ENCODE assay signal across 22 mouse cellular contexts in genomic region chr16:13400375-13400774, GRCm38 (mm10).
DNase-seq lines count a peak whose midpoint lies in the region; ATAC-seq and TF ChIP-seq lines count a peak whose summit lies in the region.
"Had no signal": no experiment of that assay in that cellular context is flagged by ENCODE, and none has a peak within 500 bp of the region (broad histone marks: within the 10 kb centered on the region; RNA-seq: fewer than 3 reads in every experiment).

No protein-coding gene starts in this region.

- TF ChIP-seq CTCF in intestine, postnatal 0 days (IDR thresholded peaks at IDR 0.05; ENCODE audit: low read depth), result no peak
- no peak for TF ChIP-seq CTCF in testis, adult 2 months (IDR thresholded peaks at IDR 0.05; ENCODE audit: control insufficient read depth, insufficient read depth, insufficient replicate concordance, low read depth, low read length)

- H3K36me3 ChIP-seq in intestine, postnatal 0 days (ENCODE audit: control insufficient read depth, insufficient read depth), result peaks cover 93% of the 10 kb centered on the region
- peaks cover 43% of the 10 kb centered on the region for H3K36me3 ChIP-seq in intestine, embryonic 15.5 days
- H3K36me3 ChIP-seq in testis, adult 2 months (ENCODE audit: control insufficient read depth, insufficient read depth, low read length), result peaks cover 10% of the 10 kb centered on the region
- H3K36me3 ChIP-seq in stomach, embryonic 16.5 days (ENCODE audit: control insufficient read depth, insufficient read depth, low read length), result peaks cover 14% of the 10 kb centered on the region
- H3K36me3 ChIP-seq in neural tube, embryonic 15.5 days, result peaks cover 77% of the 10 kb centered on the region

- H3K9me3 ChIP-seq in intestine, postnatal 0 days (ENCODE audit: control insufficient read depth), result no peaks in the 10 kb centered on the region
- no peaks in the 10 kb centered on the region for H3K9me3 ChIP-seq in intestine, embryonic 15.5 days
- no peaks in the 10 kb centered on the region for H3K9me3 ChIP-seq in stomach, embryonic 16.5 days (replicated peaks; ENCODE audit: control insufficient read depth, low read length)
- no peaks in the 10 kb centered on the region for H3K9me3 ChIP-seq in neural tube, embryonic 15.5 days (replicated peaks)
- H3K9me3 ChIP-seq: embryonic facial prominence, embryonic 13.5 days; embryonic facial prominence, embryonic 15.5 days; forebrain, embryonic 10.5 days; forebrain, embryonic 12.5 days had no signal

- H3K4me1 ChIP-seq in intestine, postnatal 0 days (replicated peaks; ENCODE audit: control insufficient read depth, insufficient read depth, low read length), result no peaks in the 10 kb centered on the region
- H3K4me1 ChIP-seq in intestine, embryonic 15.5 days (replicated peaks), result no peaks in the 10 kb centered on the region
- H3K4me1 ChIP-seq in testis, adult 2 months (ENCODE audit: control insufficient read depth, insufficient read depth, low read length), result no peaks in the 10 kb centered on the region
- no peaks in the 10 kb centered on the region for H3K4me1 ChIP-seq in stomach, embryonic 16.5 days (ENCODE audit: control insufficient read depth, insufficient read depth, low read length)
- no peaks in the 10 kb centered on the region for H3K4me1 ChIP-seq in neural tube, embryonic 15.5 days
- H3K4me1 ChIP-seq: embryonic facial prominence, embryonic 13.5 days; embryonic facial prominence, embryonic 15.5 days; forebrain, embryonic 10.5 days; forebrain, embryonic 12.5 days had no signal

- WGBS in intestine, postnatal 0 days, result 37% methylated on average over 2 of the region's 2 CpGs
- WGBS in intestine, embryonic 15.5 days, result 41% methylated on average over 2 of the region's 2 CpGs
- 54% methylated on average over 2 of the region's 2 CpGs for WGBS in stomach, embryonic 16.5 days
- WGBS in neural tube, embryonic 15.5 days, result 78% methylated on average over 2 of the region's 2 CpGs

- H3K4me3 ChIP-seq in intestine, postnatal 0 days (ENCODE audit: low read depth, low read length), result no peak overlapping the region
- H3K4me3 ChIP-seq in intestine, embryonic 15.5 days (replicated peaks), result no peak overlapping the region
- peak overlapping the region; percentile 85 for H3K4me3 ChIP-seq in testis, adult 2 months (ENCODE audit: control insufficient read depth, low read depth, low read length)
- no peak overlapping the region for H3K4me3 ChIP-seq in stomach, embryonic 16.5 days (replicated peaks; ENCODE audit: low read length)
- H3K4me3 ChIP-seq in neural tube, embryonic 15.5 days (replicated peaks), result no peak overlapping the region
- H3K4me3 ChIP-seq: embryonic facial prominence, embryonic 13.5 days; embryonic facial prominence, embryonic 15.5 days; erythroblast, embryonic 14.5 days; forebrain, embryonic 10.5 days; forebrain, embryonic 12.5 days had no signal

- 0 out of 2 replicates have a peak, but pooled peaks have one; percentile 19 for ATAC-seq in intestine, postnatal 0 days
- no peak for ATAC-seq in intestine, embryonic 15.5 days
- ATAC-seq in stomach, embryonic 16.5 days (ENCODE audit: insufficient read depth, low FRiP score), result peak; percentile 47; the same call in 1 of the 2 replicates
- no peak for ATAC-seq in neural tube, embryonic 15.5 days (ENCODE audit: low FRiP score)
- ATAC-seq: forebrain, embryonic 14.5 days; forebrain, embryonic 16.5 days had no signal

- no peak overlapping the region for H3K4me2 ChIP-seq in intestine, postnatal 0 days (replicated peaks; ENCODE audit: low read depth)
- no peak overlapping the region for H3K4me2 ChIP-seq in intestine, embryonic 15.5 days (replicated peaks)
- no peak overlapping the region for H3K4me2 ChIP-seq in stomach, embryonic 16.5 days (ENCODE audit: low read depth, low read length)
- H3K4me2 ChIP-seq in neural tube, embryonic 15.5 days, result no peak overlapping the region
- H3K4me2 ChIP-seq: embryonic facial prominence, embryonic 13.5 days; embryonic facial prominence, embryonic 15.5 days; forebrain, embryonic 12.5 days had no signal

- TF ChIP-seq POLR2A in testis, adult 2 months (IDR thresholded peaks at IDR 0.05; ENCODE audit: control insufficient read depth, low read depth, low read length), result no peak

- no peak for DNase-seq in testis, postnatal 14 days (ENCODE audit: low spot score)
- DNase-seq in lung, postnatal 10 days, result no peak
- DNase-seq: adrenal gland, adult 2 months; adrenal gland, postnatal 10 days; adrenal gland, postnatal 25 days; cerebellum, adult 11 months; cerebellum, adult 9-10 months; cerebellum, postnatal 10 days; cerebellum, postnatal 36 days; embryo, embryonic 11 days had no signal

- H3K9ac ChIP-seq in intestine, postnatal 0 days (ENCODE audit: low read depth, low read length), result no peak overlapping the region
- no peak overlapping the region for H3K9ac ChIP-seq in intestine, embryonic 15.5 days
- H3K9ac ChIP-seq in stomach, embryonic 16.5 days (ENCODE audit: low read length), result no peak overlapping the region
- no peak overlapping the region for H3K9ac ChIP-seq in neural tube, embryonic 15.5 days (replicated peaks)
- H3K9ac ChIP-seq: embryonic facial prominence, embryonic 13.5 days; embryonic facial prominence, embryonic 15.5 days; forebrain, embryonic 12.5 days had no signal

- H3K27ac ChIP-seq in intestine, postnatal 0 days (ENCODE audit: low read depth, low read length), result no peak overlapping the region
- no peak overlapping the region for H3K27ac ChIP-seq in intestine, embryonic 15.5 days
- no peak overlapping the region for H3K27ac ChIP-seq in testis, adult 2 months (ENCODE audit: control insufficient read depth, insufficient read depth, low read depth, low read length)
- H3K27ac ChIP-seq in stomach, embryonic 16.5 days (ENCODE audit: low read length), result no peak overlapping the region
- H3K27ac ChIP-seq in neural tube, embryonic 15.5 days (replicated peaks), result no peak overlapping the region
- H3K27ac ChIP-seq: embryonic facial prominence, embryonic 13.5 days; embryonic facial prominence, embryonic 15.5 days; forebrain, embryonic 10.5 days; forebrain, embryonic 12.5 days had no signal

- no peaks in the 10 kb centered on the region for H3K27me3 ChIP-seq in intestine, postnatal 0 days (replicated peaks; ENCODE audit: control insufficient read depth, insufficient read depth, low read length)
- H3K27me3 ChIP-seq in intestine, embryonic 15.5 days (replicated peaks), result no peaks in the 10 kb centered on the region
- no peaks in the 10 kb centered on the region for H3K27me3 ChIP-seq in testis, adult 2 months (ENCODE audit: control insufficient read depth, insufficient read depth, low read length)
- H3K27me3 ChIP-seq in stomach, embryonic 16.5 days (ENCODE audit: control insufficient read depth, insufficient read depth, low read length), result no peaks in the 10 kb centered on the region
- no peaks in the 10 kb centered on the region for H3K27me3 ChIP-seq in neural tube, embryonic 15.5 days (replicated peaks)
- H3K27me3 ChIP-seq: embryonic facial prominence, embryonic 13.5 days; embryonic facial prominence, embryonic 15.5 days; forebrain, embryonic 12.5 days had no signal

Comparison
In these comparisons a context has a peak if more than half of its experiments do, and no peak if none do; other contexts are left out.
1. ATAC-seq: peak in intestine, postnatal 0 days (single experiment) and stomach, embryonic 16.5 days (single experiment); none in intestine, embryonic 15.5 days (single experiment) and neural tube, embryonic 15.5 days (single experiment).